Mouse (Mus musculus): ENCODE measurements around the gene Kif1bp. TPM values are rescaled to one million over a fixed set of nuclear protein-coding genes. Genes with fewer than 3 reads are reported as not detected.

The Kif1bp gene
- polyA plus RNA-seq, 1 experiment: 6.1 TPM

DNA sequence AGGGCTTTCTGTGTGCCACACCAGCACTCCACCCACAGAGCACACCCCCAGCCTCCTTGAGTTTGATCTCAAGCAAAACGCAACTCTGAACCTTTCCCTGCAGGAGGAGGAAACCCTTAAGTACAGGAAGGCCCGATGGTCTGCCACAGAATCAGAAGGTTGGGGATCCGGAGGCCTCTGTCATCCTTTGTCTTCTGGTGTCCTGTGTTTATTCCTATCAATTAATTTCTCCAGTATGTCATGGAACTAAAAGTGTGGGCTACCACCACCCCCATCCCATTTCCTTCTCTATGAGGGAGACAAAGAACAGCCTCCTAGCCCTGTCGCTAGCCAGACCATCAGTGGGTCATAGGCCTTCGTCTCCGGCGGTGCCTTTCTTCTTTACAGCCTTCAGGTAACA lies 43.7 kb downstream of the Kif1bp start:
- 64% methylated on average over 7 of the region's 7 CpGs for WGBS
- TF ChIP-seq CTCF (IDR thresholded peaks at IDR 0.05; ENCODE audit: control insufficient read depth, insufficient read depth, low read length): no peak
- no peak for TF ChIP-seq POLR2A (IDR thresholded peaks at IDR 0.05; ENCODE audit: borderline replicate concordance, control insufficient read depth, low read depth, low read length)
- Histone ChIP-seq H3K27ac (ENCODE audit: control insufficient read depth, insufficient read depth, low read depth, low read length, poor library complexity) (no peak overlapping the region), H3K4me1 (ENCODE audit: control insufficient read depth, insufficient read depth, low read length) (peaks cover 2% of the 10 kb centered on the region), H3K4me3 (replicated peaks; ENCODE audit: control insufficient read depth, low read depth, low read length) (no peak overlapping the region)

DNA sequence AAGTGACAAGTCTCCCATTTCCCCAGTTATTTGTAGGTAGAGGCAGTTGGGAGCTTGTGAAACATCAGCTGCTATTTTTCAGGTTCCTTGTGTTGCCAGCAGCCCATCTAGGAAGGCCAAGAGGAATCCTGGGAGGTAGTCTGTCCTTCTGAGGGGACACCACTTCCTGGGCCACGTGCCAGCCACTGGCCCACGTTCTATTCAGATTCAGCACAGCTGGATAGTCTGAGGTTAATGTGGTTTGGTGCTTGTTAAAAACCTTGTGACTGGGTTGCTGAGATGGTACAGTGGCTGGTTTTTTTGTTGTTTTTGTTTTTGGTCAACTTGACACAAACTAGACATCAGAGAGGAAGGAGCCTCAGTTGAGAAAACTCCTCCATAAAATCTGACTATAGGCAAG lies 45.4 kb downstream of the Kif1bp start:
- Histone ChIP-seq H3K4me1 (ENCODE audit: control insufficient read depth, insufficient read depth, low read length) (peaks cover 2% of the 10 kb centered on the region), H3K27ac (ENCODE audit: control insufficient read depth, insufficient read depth, low read depth, low read length, poor library complexity) (no peak overlapping the region), H3K4me3 (replicated peaks; ENCODE audit: control insufficient read depth, low read depth, low read length) (no peak overlapping the region)
- no peak for TF ChIP-seq CTCF (IDR thresholded peaks at IDR 0.05; ENCODE audit: control insufficient read depth, insufficient read depth, low read length)
- WGBS: 3% methylated on average over 2 of the region's 2 CpGs

DNA sequence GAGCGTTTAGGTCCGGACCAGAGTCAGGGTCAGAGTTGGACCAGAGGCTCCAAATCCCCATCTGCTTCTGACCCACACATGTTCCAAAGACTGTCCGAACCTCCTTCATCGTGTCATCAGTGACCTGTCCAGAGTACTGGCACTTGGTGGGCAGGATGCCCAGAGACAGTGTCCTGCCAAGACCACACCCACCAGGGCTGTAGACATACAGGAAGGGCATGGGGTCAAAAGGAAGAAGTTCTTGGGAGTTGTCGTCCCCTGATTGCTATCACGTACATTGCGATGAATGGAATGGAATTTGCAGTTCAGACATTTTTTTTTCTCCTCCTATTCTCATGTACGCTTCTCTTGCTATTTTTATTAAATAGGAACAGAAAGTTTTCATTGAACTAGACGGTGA lies 48.1 kb downstream of the Kif1bp start:
- TF ChIP-seq CTCF (IDR thresholded peaks at IDR 0.05; ENCODE audit: control insufficient read depth, insufficient read depth, low read length): no peak
- Histone ChIP-seq H3K4me1 (ENCODE audit: control insufficient read depth, insufficient read depth, low read length) (peaks cover 2% of the 10 kb centered on the region), H3K4me3 (replicated peaks; ENCODE audit: control insufficient read depth, low read depth, low read length) (no peak overlapping the region), H3K27ac (ENCODE audit: control insufficient read depth, insufficient read depth, low read depth, low read length, poor library complexity) (no peak overlapping the region)
- WGBS: 46% methylated on average over 9 of the region's 9 CpGs

DNA sequence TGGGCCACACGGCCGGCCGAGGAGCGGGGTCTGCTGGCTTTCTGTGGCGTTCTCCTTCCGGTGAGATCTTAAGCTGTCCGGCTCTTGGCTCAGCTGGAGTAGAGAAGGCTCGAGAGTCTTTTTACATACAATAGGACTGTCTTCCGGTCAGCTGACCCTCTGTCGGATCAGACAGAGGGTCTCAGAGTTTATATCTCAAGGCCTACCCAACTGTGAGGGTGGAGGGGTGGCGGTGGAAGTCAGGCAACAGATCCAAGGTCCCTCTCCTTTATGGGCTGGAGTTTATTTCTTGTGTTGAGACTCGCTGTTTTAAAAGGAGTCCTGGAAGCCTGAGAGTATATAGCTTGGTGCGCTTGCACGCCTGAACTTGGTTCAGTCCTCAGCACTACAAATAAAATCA lies 50.9 kb downstream of the Kif1bp start, which contains the start of gene Srgn:
Srgn (minus strand) TSS at position 101 of the 400 bp plus-strand sequence.
- H3K4me3 ChIP-seq (replicated peaks; ENCODE audit: control insufficient read depth, low read depth, low read length): no peak within 1 kb of the TSS
- no peak within 1 kb of the TSS for H3K27ac ChIP-seq (ENCODE audit: control insufficient read depth, insufficient read depth, low read depth, low read length, poor library complexity)
- 90% methylated on average over 14 of the region's 14 CpGs for WGBS
- H3K4me1 ChIP-seq (ENCODE audit: control insufficient read depth, insufficient read depth, low read length): peaks cover under 1% of the 10 kb centered on the region; the same call in 1 of the 2 replicates
- TF ChIP-seq POLR2A (IDR thresholded peaks at IDR 0.05; ENCODE audit: borderline replicate concordance, control insufficient read depth, low read depth, low read length) (no peak), CTCF (IDR thresholded peaks at IDR 0.05; ENCODE audit: control insufficient read depth, insufficient read depth, low read length) (no peak)

DNA sequence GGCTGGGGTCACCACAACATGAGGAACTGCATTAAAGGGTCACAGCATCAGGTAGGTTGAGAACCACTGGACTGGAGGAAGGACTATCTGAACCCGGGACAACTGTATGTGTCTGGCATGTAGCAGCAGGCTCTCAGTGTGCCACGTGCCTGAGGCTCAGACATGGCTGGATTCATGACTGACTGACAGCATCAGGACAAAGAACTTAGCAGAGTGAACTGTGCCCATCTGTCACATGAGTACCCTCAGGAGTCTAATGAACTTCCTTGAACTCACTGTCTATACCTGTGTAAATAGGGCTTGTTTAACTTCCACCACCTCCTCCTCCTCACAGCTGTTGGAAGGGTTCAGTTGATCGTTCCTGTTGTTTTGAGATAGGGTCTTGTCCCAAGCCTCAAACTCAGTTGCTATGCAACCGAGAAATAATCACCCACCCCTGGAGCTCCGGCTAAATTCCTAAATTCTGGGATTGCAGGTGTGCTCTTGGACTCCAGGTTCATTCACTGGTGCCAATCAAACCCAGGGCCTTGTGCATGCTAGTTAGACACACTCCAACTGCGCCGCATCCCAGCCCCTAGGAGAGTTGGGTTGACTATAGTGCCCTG lies 55.8 kb downstream of the Kif1bp start:
- no peak overlapping the region for H3K4me3 ChIP-seq (replicated peaks; ENCODE audit: control insufficient read depth, low read depth, low read length)
- H3K4me1 ChIP-seq (ENCODE audit: control insufficient read depth, insufficient read depth, low read length): peaks cover 6% of the 10 kb centered on the region
- WGBS: 73% methylated on average over 7 of the region's 7 CpGs
- H3K27ac ChIP-seq (ENCODE audit: control insufficient read depth, insufficient read depth, low read depth, low read length, poor library complexity): no peak overlapping the region
- no peak for TF ChIP-seq CTCF (IDR thresholded peaks at IDR 0.05; ENCODE audit: control insufficient read depth, insufficient read depth, low read length)
- no peak for TF ChIP-seq POLR2A (IDR thresholded peaks at IDR 0.05; ENCODE audit: borderline replicate concordance, control insufficient read depth, low read depth, low read length)

DNA sequence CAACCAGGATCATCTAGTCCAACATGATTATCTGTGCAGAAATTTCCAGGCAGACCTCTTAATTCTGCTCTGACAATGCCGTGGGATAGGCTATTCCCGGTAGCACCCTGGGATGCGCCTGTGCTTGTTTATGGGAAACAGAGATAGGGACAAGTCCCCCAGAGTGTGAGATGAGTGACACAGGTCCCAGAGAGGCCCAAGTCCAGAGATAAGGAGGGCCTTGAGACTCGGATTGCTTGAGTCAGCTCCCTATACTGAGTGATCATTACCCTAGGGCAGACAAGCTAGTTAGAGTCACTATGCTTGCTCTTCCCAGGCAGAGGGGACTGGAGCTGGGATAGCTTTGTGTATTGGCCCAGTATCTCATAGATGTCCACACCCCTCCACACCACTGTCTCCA lies 56.5 kb downstream of the Kif1bp start:
- WGBS: 57% methylated on average over 4 of the region's 4 CpGs

DNA sequence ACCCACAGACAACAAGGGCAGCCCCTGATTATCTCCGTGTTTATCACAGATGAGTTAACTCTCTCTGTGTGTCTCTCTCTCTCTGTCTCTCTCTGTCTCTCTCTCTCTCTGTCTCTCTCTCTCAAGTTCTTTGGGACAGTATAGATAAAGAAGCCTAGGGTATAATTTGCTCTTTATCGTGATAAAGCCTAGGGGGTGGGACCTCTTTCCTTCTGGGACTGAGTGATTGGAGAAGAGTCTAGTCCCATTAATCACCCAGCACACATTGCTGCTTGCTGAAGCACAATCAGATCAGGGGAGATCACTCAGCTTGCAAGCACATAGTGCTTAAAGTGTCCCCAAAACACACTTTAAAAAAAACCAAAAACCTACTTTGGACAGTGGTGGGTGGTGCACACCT lies 57.3 kb downstream of the Kif1bp start:
- Histone ChIP-seq H3K4me3 (replicated peaks; ENCODE audit: control insufficient read depth, low read depth, low read length) (no peak overlapping the region), H3K27ac (ENCODE audit: control insufficient read depth, insufficient read depth, low read depth, low read length, poor library complexity) (no peak overlapping the region), H3K4me1 (ENCODE audit: control insufficient read depth, insufficient read depth, low read length) (peaks cover 8% of the 10 kb centered on the region)
- no peak for TF ChIP-seq POLR2A (IDR thresholded peaks at IDR 0.05; ENCODE audit: borderline replicate concordance, control insufficient read depth, low read depth, low read length)
- 46% methylated on average over 2 of the region's 2 CpGs for WGBS

More for the DNA sequence above, 56.5 kb downstream of the Kif1bp start:
- Histone ChIP-seq H3K27ac (ENCODE audit: control insufficient read depth, insufficient read depth, low read depth, low read length, poor library complexity) (no peak overlapping the region), H3K4me1 (ENCODE audit: control insufficient read depth, insufficient read depth, low read length) (peaks cover 8% of the 10 kb centered on the region), H3K4me3 (replicated peaks; ENCODE audit: control insufficient read depth, low read depth, low read length) (no peak overlapping the region)
- TF ChIP-seq POLR2A (IDR thresholded peaks at IDR 0.05; ENCODE audit: borderline replicate concordance, control insufficient read depth, low read depth, low read length): no peak
- no peak for TF ChIP-seq CTCF (IDR thresholded peaks at IDR 0.05; ENCODE audit: control insufficient read depth, insufficient read depth, low read length)

DNA sequence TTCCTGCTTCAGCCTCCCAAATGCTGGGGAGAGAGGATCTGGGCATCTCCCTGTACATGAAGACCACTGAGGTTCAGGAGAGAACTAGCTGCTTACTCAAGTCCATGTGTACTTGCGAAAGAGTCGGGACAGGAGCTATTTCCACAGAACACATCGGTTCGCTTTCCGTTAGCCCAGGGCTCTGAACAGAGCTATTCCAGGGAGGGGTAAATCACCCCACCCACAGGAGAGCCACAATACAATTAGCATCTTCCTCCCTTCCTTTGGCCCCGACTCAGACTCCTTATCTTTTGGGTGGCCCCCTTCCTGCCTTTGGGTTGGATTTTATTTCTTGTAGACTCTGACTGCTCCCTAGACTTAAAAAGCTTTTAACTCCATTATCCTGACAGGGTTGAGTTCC lies 60.7 kb downstream of the Kif1bp start:
- H3K4me1 ChIP-seq (ENCODE audit: control insufficient read depth, insufficient read depth, low read length): peaks cover 10% of the 10 kb centered on the region
- WGBS: 22% methylated on average over 6 of the region's 6 CpGs
- TF ChIP-seq CTCF (IDR thresholded peaks at IDR 0.05; ENCODE audit: control insufficient read depth, insufficient read depth, low read length): no peak
- TF ChIP-seq POLR2A (IDR thresholded peaks at IDR 0.05; ENCODE audit: borderline replicate concordance, control insufficient read depth, low read depth, low read length): no peak
- H3K27ac ChIP-seq (ENCODE audit: control insufficient read depth, insufficient read depth, low read depth, low read length, poor library complexity): no peak overlapping the region
- no peak overlapping the region for H3K4me3 ChIP-seq (replicated peaks; ENCODE audit: control insufficient read depth, low read depth, low read length)

DNA sequence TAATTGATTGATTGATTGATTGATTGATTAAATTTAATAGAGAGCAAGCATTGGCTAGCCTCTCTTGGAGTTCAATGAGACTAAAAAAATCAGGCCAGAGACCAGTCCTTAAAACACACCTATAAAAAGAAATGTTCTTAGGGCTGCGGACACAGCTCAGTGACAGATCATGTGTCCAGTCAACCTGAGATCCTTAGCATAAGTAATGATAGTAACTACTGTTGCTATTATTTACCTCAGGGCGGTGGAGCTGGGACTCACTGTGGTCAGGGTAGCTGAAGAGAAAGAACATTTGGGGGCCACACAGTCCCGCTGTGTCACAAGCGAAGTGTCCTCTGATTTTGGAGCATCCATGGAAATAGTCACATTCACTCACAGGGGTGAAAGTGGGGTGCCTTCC lies 65.4 kb downstream of the Kif1bp start:
- TF ChIP-seq CTCF (IDR thresholded peaks at IDR 0.05; ENCODE audit: control insufficient read depth, insufficient read depth, low read length): no peak
- no peak for TF ChIP-seq POLR2A (IDR thresholded peaks at IDR 0.05; ENCODE audit: borderline replicate concordance, control insufficient read depth, low read depth, low read length)
- Histone ChIP-seq H3K27ac (ENCODE audit: control insufficient read depth, insufficient read depth, low read depth, low read length, poor library complexity) (no peak overlapping the region), H3K4me3 (replicated peaks; ENCODE audit: control insufficient read depth, low read depth, low read length) (no peak overlapping the region), H3K4me1 (ENCODE audit: control insufficient read depth, insufficient read depth, low read length) (peaks cover 6% of the 10 kb centered on the region; the same call in 1 of the 2 replicates)
- 78% methylated on average over 4 of the region's 4 CpGs for WGBS
